Mouse (Mus musculus): ENCODE data around the gene Cdc42ep2. TPM values are rescaled to one million over a fixed set of nuclear protein-coding genes. Genes with fewer than 3 reads are reported as not detected.
A peak's percentile ranks its signal among the peaks of the same experiment; 100 is the strongest.

Cdc42ep2 gene
- total and polyA plus RNA-seq, 3 experiments, result 1.1 to 1.7 TPM; not detected in 1

- Histone ChIP-seq H3K79me2 (ENCODE audit: control insufficient read depth, insufficient read depth, low read length, poor library complexity) (peaks cover 11% of the 10 kb centered on the region), H3K27ac (ENCODE audit: control insufficient read depth, low read depth, low read length) (no peak overlapping the region)
- TF ChIP-seq TBP (IDR thresholded peaks at IDR 0.05; ENCODE audit: low read depth, low read length) (no peak), CHD1 (IDR thresholded peaks at IDR 0.05; ENCODE audit: low read depth, low read length) (no peak), RAD21 (IDR thresholded peaks at IDR 0.05; ENCODE audit: low read depth, low read length) (no peak), ZC3H11A (IDR thresholded peaks at IDR 0.05; ENCODE audit: low read depth, low read length) (no peak)
Measured at GRCm38 (mm10) chr19:5957371-5957770, 32.8 kb upstream of the Cdc42ep2 start.

GRCm38 (mm10) chr19:5956685-5957084 is 32.1 kb upstream of the Cdc42ep2 start:
- no peak overlapping the region for H3K27ac ChIP-seq (ENCODE audit: control insufficient read depth, low read depth, low read length)
- H3K27me3 ChIP-seq (ENCODE audit: control insufficient read depth in 1 of 2, insufficient read depth in 2 of 2, low read length in 2 of 2), result no peaks in the 10 kb centered on the region
- H3K4me3 ChIP-seq (ENCODE audit: control insufficient read depth in 1 of 2, insufficient read depth in 1 of 2, low read depth in 2 of 2, low read length in 2 of 2), result no peak overlapping the region
- H3K4me1 ChIP-seq (ENCODE audit: control insufficient read depth in 1 of 2, insufficient read depth in 2 of 2, low read length in 2 of 2), result no peaks in the 10 kb centered on the region
- H3K9ac ChIP-seq (ENCODE audit: control insufficient read depth, low read depth, low read length, poor library complexity, severe bottlenecking), result no peak overlapping the region
- peaks cover 0 to 15% of the 10 kb centered on the region in 2 experiments; a peak in 2 of 4 replicates for H3K36me3 ChIP-seq (ENCODE audit: control insufficient read depth in 1 of 2, insufficient read depth in 2 of 2, low read length in 2 of 2)
- peak; percentile 64 to 89 (median 88) for TF ChIP-seq CTCF (IDR thresholded peaks at IDR 0.05 in 2 of 3, conservative IDR thresholded peaks at IDR 0.05 in 1 of 3; ENCODE audit: control insufficient read depth in 1 of 3, insufficient read depth in 1 of 3, low read depth in 2 of 3, low read length in 3 of 3, poor library complexity in 1 of 3, severe bottlenecking in 1 of 3)
- no peak for TF ChIP-seq TBP (IDR thresholded peaks at IDR 0.05; ENCODE audit: low read depth, low read length)
- TF ChIP-seq HCFC1 (IDR thresholded peaks at IDR 0.05; ENCODE audit: low read depth, low read length), result no peak
- TF ChIP-seq MYC (IDR thresholded peaks at IDR 0.05; ENCODE audit: low read depth, low read length), result no peak
- no peak for TF ChIP-seq POLR2AphosphoS5 (IDR thresholded peaks at IDR 0.05; ENCODE audit: borderline replicate concordance, low read depth, low read length)
- no peak for TF ChIP-seq EP300 (IDR thresholded peaks at IDR 0.05; ENCODE audit: low read depth in 1 of 2, low read length in 2 of 2)
- TF ChIP-seq MXI1 (IDR thresholded peaks at IDR 0.05; ENCODE audit: low read depth, low read length), result no peak
- no peak for TF ChIP-seq SIN3A (IDR thresholded peaks at IDR 0.05; ENCODE audit: low read length)
- peak; percentile 60 for TF ChIP-seq ZC3H11A (IDR thresholded peaks at IDR 0.05; ENCODE audit: low read depth, low read length)
- TF ChIP-seq SMC3 (IDR thresholded peaks at IDR 0.05; ENCODE audit: low read depth, low read length), result peak; percentile 75
- no peak for TF ChIP-seq MEF2A (IDR thresholded peaks at IDR 0.05; ENCODE audit: extremely low read depth, insufficient replicate concordance, low read depth, low read length, poor library complexity, severe bottlenecking)
- TF ChIP-seq NELFE (IDR thresholded peaks at IDR 0.05; ENCODE audit: low read depth, low read length), result no peak
- TF ChIP-seq CHD2 (IDR thresholded peaks at IDR 0.05; ENCODE audit: low read length), result no peak
- no peak for TF ChIP-seq POLR2AphosphoS2 (IDR thresholded peaks at IDR 0.05; ENCODE audit: low read length)
- TF ChIP-seq MAX (IDR thresholded peaks at IDR 0.05; ENCODE audit: low read length), result no peak
- no peak for TF ChIP-seq ZNF384 (IDR thresholded peaks at IDR 0.05; ENCODE audit: low read depth, low read length)
- TF ChIP-seq GATA1 (IDR thresholded peaks at IDR 0.05; ENCODE audit: low read depth, low read length), result no peak
- TF ChIP-seq NRF1 (IDR thresholded peaks at IDR 0.05; ENCODE audit: insufficient read depth, low read depth, low read length, poor library complexity, severe bottlenecking), result no peak
- TF ChIP-seq RAD21 (IDR thresholded peaks at IDR 0.05; ENCODE audit: low read depth, low read length), result peak; percentile 73
- no peaks in the 10 kb centered on the region for H3K9me3 ChIP-seq (replicated peaks; ENCODE audit: insufficient read depth, low read length)
- H3K79me2 ChIP-seq (ENCODE audit: control insufficient read depth, insufficient read depth, low read length, poor library complexity), result peaks cover 8% of the 10 kb centered on the region
- DNase-seq (ENCODE audit: low read depth, low spot score), result peak; percentile 84

More at GRCm38 (mm10) chr19:5957371-5957770, 32.8 kb upstream of the Cdc42ep2 start:
- H3K4me1 ChIP-seq (ENCODE audit: control insufficient read depth in 1 of 2, insufficient read depth in 2 of 2, low read length in 2 of 2), result peaks cover 0 to 3% of the 10 kb centered on the region in 2 experiments; a peak in 1 of 4 replicates
- H3K27me3 ChIP-seq (ENCODE audit: control insufficient read depth in 1 of 2, insufficient read depth in 2 of 2, low read length in 2 of 2), result no peaks in the 10 kb centered on the region
- DNase-seq (ENCODE audit: low read depth, low spot score), result no peak
- peaks cover 2 to 15% of the 10 kb centered on the region in 2 experiments for H3K36me3 ChIP-seq (ENCODE audit: control insufficient read depth in 1 of 2, insufficient read depth in 2 of 2, low read length in 2 of 2)
- H3K9me3 ChIP-seq (replicated peaks; ENCODE audit: insufficient read depth, low read length), result no peaks in the 10 kb centered on the region
- H3K9ac ChIP-seq (ENCODE audit: control insufficient read depth, low read depth, low read length, poor library complexity, severe bottlenecking), result no peak overlapping the region
- H3K4me3 ChIP-seq (ENCODE audit: control insufficient read depth in 1 of 2, insufficient read depth in 1 of 2, low read depth in 2 of 2, low read length in 2 of 2), result no peak overlapping the region
